Mouse (Mus musculus): ENCODE results near the gene Sh3rf3. TPM values are rescaled to one million over a fixed set of nuclear protein-coding genes. Genes with fewer than 3 reads are reported as not detected.

Gene Sh3rf3
- total and polyA plus RNA-seq, 2 experiments from 2014 or later, result 0.18 TPM; not detected in 1

DNA sequence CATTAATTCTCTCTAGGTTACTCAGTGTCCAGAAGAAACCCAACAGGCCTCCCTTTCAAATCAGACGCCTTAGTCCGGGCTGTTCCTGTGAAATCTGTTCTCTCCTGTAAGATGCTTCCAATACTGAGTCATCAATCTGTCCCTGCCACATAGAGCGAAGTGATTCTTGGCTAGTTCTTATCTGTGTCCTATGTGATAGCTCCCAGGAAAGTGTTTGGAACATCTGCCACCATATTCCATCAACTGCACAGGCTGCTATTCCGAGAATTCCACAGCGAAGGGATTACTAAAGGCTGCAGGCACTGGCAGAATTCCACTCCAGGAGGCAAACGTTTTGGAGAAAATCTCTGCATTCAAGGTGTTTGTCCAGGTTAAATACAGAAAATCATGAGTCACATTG, 314.5 kb downstream of the Sh3rf3 start:
- WGBS, result 31% methylated on average over 6 of the region's 6 CpGs
- no peaks in the 10 kb centered on the region for H3K36me3 ChIP-seq (replicated peaks; ENCODE audit: control insufficient read depth, insufficient read depth, low read length)
- DNase-seq (ENCODE audit: low spot score), result no peak
- no peak overlapping the region for H3K4me2 ChIP-seq (ENCODE audit: low read depth, low read length)
- no peak overlapping the region for H3K27ac ChIP-seq (ENCODE audit: low read depth)
- no peaks in the 10 kb centered on the region for H3K27me3 ChIP-seq (ENCODE audit: control insufficient read depth, insufficient read depth, low read length)
- H3K9ac ChIP-seq (replicated peaks; ENCODE audit: low read depth, low read length), result no peak overlapping the region
- no peak overlapping the region for H3K4me3 ChIP-seq (ENCODE audit: low read depth, low read length)
- H3K4me1 ChIP-seq (ENCODE audit: control insufficient read depth, insufficient read depth), result peaks cover 20% of the 10 kb centered on the region
- no peaks in the 10 kb centered on the region for H3K9me3 ChIP-seq (replicated peaks; ENCODE audit: control insufficient read depth, low read length)
- TF ChIP-seq CTCF (IDR thresholded peaks at IDR 0.05; ENCODE audit: low read depth) (no peak), EP300 (IDR thresholded peaks at IDR 0.05; ENCODE audit: low read depth) (no peak)
- ATAC-seq (ENCODE audit: insufficient read depth, low read depth), result no peak

DNA sequence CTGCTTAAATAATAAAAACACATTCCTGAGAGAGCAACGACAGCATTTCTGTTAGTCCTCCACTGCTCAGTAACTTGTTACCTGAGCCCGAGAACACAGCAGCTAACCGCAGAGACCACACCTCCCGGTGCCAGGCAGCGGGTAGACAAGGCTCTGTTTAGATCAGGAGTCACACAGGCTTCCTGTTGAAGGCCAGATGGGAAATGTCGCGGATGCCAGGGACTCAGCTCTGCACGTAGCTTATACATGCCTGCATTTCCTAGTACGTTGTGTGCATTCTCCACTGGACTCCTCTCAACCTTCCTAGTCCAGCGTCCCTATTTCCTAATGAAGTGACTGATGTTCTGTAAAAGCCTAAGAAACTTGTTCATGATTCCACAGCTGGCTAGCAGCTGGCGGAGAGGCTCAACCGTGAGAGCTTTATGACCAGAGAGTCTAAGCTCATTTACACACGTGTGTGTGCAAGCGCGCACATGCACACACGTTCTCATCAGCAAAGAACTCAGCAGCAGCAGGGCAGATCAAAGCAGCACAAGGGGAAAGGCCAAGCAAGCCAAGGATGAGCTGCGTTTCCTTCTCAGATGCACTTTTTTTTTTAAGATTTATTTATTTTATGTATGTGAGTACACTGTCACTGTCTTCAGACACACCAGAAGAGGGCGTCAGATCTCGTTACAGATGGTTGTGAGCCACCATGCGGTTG, 318.9 kb downstream of the Sh3rf3 start:
- 48% methylated on average over 20 of the region's 20 CpGs for WGBS
- DNase-seq (ENCODE audit: low spot score) (peak; percentile 47), ATAC-seq (ENCODE audit: insufficient read depth, low read depth) (peak; percentile 50; the same call in 1 of the 2 replicates)
- no peaks in the 10 kb centered on the region for H3K36me3 ChIP-seq (replicated peaks; ENCODE audit: control insufficient read depth, insufficient read depth, low read length)
- peaks cover 27% of the 10 kb centered on the region for H3K4me1 ChIP-seq (ENCODE audit: control insufficient read depth, insufficient read depth)
- H3K9me3 ChIP-seq (replicated peaks; ENCODE audit: control insufficient read depth, low read length), result no peaks in the 10 kb centered on the region
- TF ChIP-seq CTCF (IDR thresholded peaks at IDR 0.05; ENCODE audit: low read depth), result no peak
- no peak overlapping the region for H3K9ac ChIP-seq (replicated peaks; ENCODE audit: low read depth, low read length)
- no peak overlapping the region for H3K4me3 ChIP-seq (ENCODE audit: low read depth, low read length)
- H3K27ac ChIP-seq (ENCODE audit: low read depth), result no peak overlapping the region
- H3K4me2 ChIP-seq (ENCODE audit: low read depth, low read length), result no peak overlapping the region
- no peaks in the 10 kb centered on the region for H3K27me3 ChIP-seq (ENCODE audit: control insufficient read depth, insufficient read depth, low read length)

DNA sequence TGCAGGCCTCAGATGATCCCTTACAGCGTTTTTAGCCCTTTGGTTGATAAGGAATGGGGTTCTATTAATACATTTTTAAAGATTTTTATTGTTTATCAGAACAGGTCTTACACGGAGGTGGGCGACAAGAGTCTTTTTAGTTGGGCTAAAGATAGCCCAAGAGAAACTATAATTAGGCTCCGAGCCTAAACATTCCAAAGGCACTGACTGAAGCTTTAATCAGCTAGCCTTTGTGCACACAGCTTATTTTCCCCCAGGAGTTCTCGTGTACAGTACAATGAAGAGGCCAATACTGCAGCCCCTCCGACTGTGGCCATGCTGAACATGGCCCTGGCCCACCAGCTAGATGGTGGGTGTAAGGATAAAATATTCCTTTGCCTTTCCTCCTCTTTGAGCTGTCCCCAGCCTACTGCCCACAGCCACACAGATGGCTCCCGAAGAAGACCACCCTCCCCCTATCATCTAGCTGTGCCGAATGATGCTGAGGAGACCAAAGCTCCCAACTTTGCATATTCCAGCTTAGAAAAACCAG, 320.4 kb downstream of the Sh3rf3 start:
- DNase-seq (ENCODE audit: low spot score), result peak; percentile 40
- peaks cover 15% of the 10 kb centered on the region for H3K4me1 ChIP-seq (ENCODE audit: control insufficient read depth, insufficient read depth)
- ATAC-seq (ENCODE audit: insufficient read depth, low read depth), result peak; percentile 54; the same call in 1 of the 2 replicates
- H3K9ac ChIP-seq (replicated peaks; ENCODE audit: low read depth, low read length), result no peak overlapping the region
- no peaks in the 10 kb centered on the region for H3K9me3 ChIP-seq (replicated peaks; ENCODE audit: control insufficient read depth, low read length)
- no peaks in the 10 kb centered on the region for H3K27me3 ChIP-seq (ENCODE audit: control insufficient read depth, insufficient read depth, low read length)
- H3K4me2 ChIP-seq (ENCODE audit: low read depth, low read length), result no peak overlapping the region
- no peaks in the 10 kb centered on the region for H3K36me3 ChIP-seq (replicated peaks; ENCODE audit: control insufficient read depth, insufficient read depth, low read length)
- no peak for TF ChIP-seq EP300 (IDR thresholded peaks at IDR 0.05; ENCODE audit: low read depth)
- TF ChIP-seq CTCF (IDR thresholded peaks at IDR 0.05; ENCODE audit: low read depth), result no peak
- H3K27ac ChIP-seq (ENCODE audit: low read depth), result peak overlapping the region; percentile 44
- no peak overlapping the region for H3K4me3 ChIP-seq (ENCODE audit: low read depth, low read length)
- 23% methylated on average over 8 of the region's 8 CpGs for WGBS

DNA sequence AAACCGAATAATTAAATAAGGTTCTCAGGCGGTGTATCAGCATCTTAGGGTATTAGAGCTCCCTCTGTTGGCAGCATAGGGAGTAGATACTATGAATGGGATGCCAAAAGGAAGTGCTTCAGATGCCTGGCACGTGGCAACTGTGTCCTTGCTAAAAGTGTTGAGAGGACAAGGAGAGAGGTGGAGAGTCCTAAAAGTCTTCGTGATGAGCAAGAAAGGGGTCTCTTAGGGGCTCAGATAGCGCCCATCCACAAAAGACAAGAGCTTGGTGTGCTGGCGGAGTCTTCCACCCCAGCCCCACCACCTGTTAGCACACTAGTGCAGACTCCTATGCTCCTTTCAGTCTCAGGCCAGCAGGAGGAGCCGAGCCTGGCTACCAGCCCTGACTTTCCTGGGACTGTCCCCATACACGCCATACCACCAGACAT, 336.8 kb downstream of the Sh3rf3 start:
- Histone ChIP-seq H3K9ac (replicated peaks; ENCODE audit: low read depth, low read length) (no peak overlapping the region), H3K27me3 (ENCODE audit: control insufficient read depth, insufficient read depth, low read length) (peaks cover 4% of the 10 kb centered on the region; the same call in 1 of the 2 replicates), H3K4me1 (ENCODE audit: control insufficient read depth, insufficient read depth) (no peaks in the 10 kb centered on the region), H3K27ac (ENCODE audit: low read depth) (no peak overlapping the region), H3K4me3 (ENCODE audit: low read depth, low read length) (no peak overlapping the region), H3K4me2 (ENCODE audit: low read depth, low read length) (0 out of 2 replicates have a peak overlapping the region, but pooled peaks have one; percentile 35), H3K9me3 (replicated peaks; ENCODE audit: control insufficient read depth, low read length) (no peaks in the 10 kb centered on the region), H3K36me3 (replicated peaks; ENCODE audit: control insufficient read depth, insufficient read depth, low read length) (no peaks in the 10 kb centered on the region)
- 8% methylated on average over 8 of the region's 8 CpGs for WGBS
- TF ChIP-seq CTCF (IDR thresholded peaks at IDR 0.05; ENCODE audit: low read depth), result peak; percentile 80
- no peak for TF ChIP-seq EP300 (IDR thresholded peaks at IDR 0.05; ENCODE audit: low read depth)
- peak; percentile 77 for DNase-seq (ENCODE audit: low spot score)
- ATAC-seq (ENCODE audit: insufficient read depth, low read depth), result peak; percentile 86

DNA sequence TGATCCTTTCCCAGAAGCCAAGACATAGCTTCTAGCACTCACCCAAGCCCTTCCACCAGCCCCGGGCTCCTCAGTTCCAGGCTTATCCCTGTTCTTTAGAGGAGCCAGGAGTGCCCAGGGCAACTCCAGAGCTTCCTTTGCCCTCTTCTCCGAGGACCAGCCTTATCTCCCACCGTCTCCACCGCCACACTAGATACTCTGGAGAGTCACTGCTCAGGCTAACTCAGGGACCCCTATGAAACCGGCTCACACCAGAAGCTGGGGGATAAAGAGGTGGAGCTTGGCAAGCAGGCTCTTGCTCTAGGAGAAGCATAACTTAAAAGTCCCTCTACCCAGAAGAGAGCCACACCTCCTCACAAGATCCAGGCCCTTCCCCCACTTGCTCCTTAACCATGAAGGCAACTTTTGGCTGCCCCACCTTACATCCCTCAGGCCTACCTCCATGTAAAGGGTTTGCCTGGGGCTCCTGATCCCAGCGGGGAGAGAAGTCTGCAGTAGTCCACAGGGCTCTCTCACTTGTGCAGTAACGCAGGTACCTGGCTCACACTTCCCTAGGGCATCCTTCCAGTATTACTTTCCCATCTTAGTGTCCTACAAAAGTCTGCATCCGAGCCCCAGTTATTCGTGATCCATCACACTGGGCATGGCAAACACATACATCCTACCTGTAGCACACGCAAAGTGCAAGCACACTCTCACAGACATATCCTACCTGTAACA, 337.9 kb downstream of the Sh3rf3 start:
- Histone ChIP-seq H3K9me3 (replicated peaks; ENCODE audit: control insufficient read depth, low read length) (no peaks in the 10 kb centered on the region), H3K27ac (ENCODE audit: low read depth) (no peak overlapping the region), H3K4me1 (ENCODE audit: control insufficient read depth, insufficient read depth) (no peaks in the 10 kb centered on the region), H3K4me2 (ENCODE audit: low read depth, low read length) (no peak overlapping the region), H3K9ac (replicated peaks; ENCODE audit: low read depth, low read length) (no peak overlapping the region), H3K36me3 (replicated peaks; ENCODE audit: control insufficient read depth, insufficient read depth, low read length) (no peaks in the 10 kb centered on the region), H3K4me3 (ENCODE audit: low read depth, low read length) (no peak overlapping the region), H3K27me3 (ENCODE audit: control insufficient read depth, insufficient read depth, low read length) (peaks cover 4% of the 10 kb centered on the region; the same call in 1 of the 2 replicates)
- ATAC-seq (ENCODE audit: insufficient read depth, low read depth) (no peak), DNase-seq (ENCODE audit: low spot score) (no peak)
- 77% methylated on average over 10 of the region's 10 CpGs for WGBS
- TF ChIP-seq EP300 (IDR thresholded peaks at IDR 0.05; ENCODE audit: low read depth), result no peak
- TF ChIP-seq CTCF (IDR thresholded peaks at IDR 0.05; ENCODE audit: low read depth), result no peak
